Mouse (Mus musculus): ENCODE data around the gene Abhd16a.

- TF ChIP-seq CTCF (IDR thresholded peaks at IDR 0.05; ENCODE audit: low read depth, low read length) (no peak), GATA1 (IDR thresholded peaks at IDR 0.05; ENCODE audit: borderline replicate concordance, low read length) (no peak), TAL1 (conservative IDR thresholded peaks at IDR 0.05; ENCODE audit: low read depth, low read length) (no peak), GATA2 (IDR thresholded peaks at IDR 0.05; ENCODE audit: borderline replicate concordance, low read depth, low read length) (no peak), POLR2AphosphoS5 (IDR thresholded peaks at IDR 0.05; ENCODE audit: insufficient replicate concordance, low read depth, low read length) (no peak)
These were observed 39.5 kb upstream of the Abhd16a start, which contains the start of gene Clic1 for GRCm38 (mm10) chr17:35049561-35050016.

Measured in G1E (cell line).